Mouse (Mus musculus): ENCODE measurements around the gene Gm38100. TPM values are rescaled to one million over a fixed set of nuclear protein-coding genes. Genes with fewer than 3 reads are reported as not detected.

Gene Gm38100
- not detected in 2 replicates for polyA plus RNA-seq (2014; fragmentation: Nextera tagmentation; extraction: Ambion mirVana)

GRCm38 (mm10) chr1:175920029-175920428, at the start of gene Gm38100:
Gene Gm38100, plus strand, starts transcription at chr1:175920329.
- Histone ChIP-seq H3K27me3 (ENCODE audit: control insufficient read depth, insufficient read depth, low read length) (no peaks in the 10 kb centered on the region), H3K9ac (ENCODE audit: low read length) (no peak within 1 kb of the TSS), H3K4me3 (ENCODE audit: low read depth, low read length) (no peak within 1 kb of the TSS), H3K4me1 (ENCODE audit: control insufficient read depth, insufficient read depth, low read length) (no peaks in the 10 kb centered on the region), H3K36me3 (ENCODE audit: control insufficient read depth, insufficient read depth, low read length) (no peaks in the 10 kb centered on the region), H3K27ac (ENCODE audit: low read depth, low read length) (no peak within 1 kb of the TSS), H3K9me3 (ENCODE audit: control insufficient read depth, low read length) (no peaks in the 10 kb centered on the region), H3K4me2 (ENCODE audit: low read depth) (no peak within 1 kb of the TSS)
- 87% methylated on average over 9 of the region's 9 CpGs for WGBS
- ATAC-seq (ENCODE audit: insufficient read depth, low FRiP score, low TSS enrichment) = no peak
- no peak for DNase-seq (ENCODE audit: low spot score)

DNA sequence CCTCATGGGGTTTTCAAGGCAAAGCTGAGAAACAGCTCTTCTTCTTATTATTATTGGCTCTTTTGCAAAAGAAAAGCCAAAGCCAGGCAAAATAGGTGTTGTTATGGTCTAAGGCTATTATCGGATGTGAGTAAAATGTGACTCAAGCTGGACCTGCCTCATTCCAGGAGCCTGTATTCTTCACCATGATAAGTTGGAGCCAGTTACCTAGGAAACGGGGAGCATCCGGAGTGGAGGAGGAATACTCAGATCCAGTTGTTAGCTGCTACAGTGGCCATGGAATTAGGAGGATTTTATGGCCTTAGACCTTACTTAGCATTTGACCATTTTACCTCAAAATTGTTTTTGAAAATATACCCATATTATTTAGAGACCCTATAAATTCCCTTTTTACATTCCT, 49.4 kb upstream of the Gm38100 start:
- no peak overlapping the region for H3K9ac ChIP-seq (ENCODE audit: low read length)
- H3K4me2 ChIP-seq (ENCODE audit: low read depth) = no peak overlapping the region
- ATAC-seq (ENCODE audit: insufficient read depth, low FRiP score, low TSS enrichment) (no peak), DNase-seq (ENCODE audit: low spot score) (no peak)
- no peaks in the 10 kb centered on the region for H3K27me3 ChIP-seq (ENCODE audit: control insufficient read depth, insufficient read depth, low read length)
- WGBS = 74% methylated on average over 3 of the region's 3 CpGs
- no peaks in the 10 kb centered on the region for H3K4me1 ChIP-seq (ENCODE audit: control insufficient read depth, insufficient read depth, low read length)
- no peaks in the 10 kb centered on the region for H3K9me3 ChIP-seq (ENCODE audit: control insufficient read depth, low read length)
- no peak overlapping the region for H3K27ac ChIP-seq (ENCODE audit: low read depth, low read length)
- no peak overlapping the region for H3K4me3 ChIP-seq (ENCODE audit: low read depth, low read length)
- no peaks in the 10 kb centered on the region for H3K36me3 ChIP-seq (ENCODE audit: control insufficient read depth, insufficient read depth, low read length)

DNA sequence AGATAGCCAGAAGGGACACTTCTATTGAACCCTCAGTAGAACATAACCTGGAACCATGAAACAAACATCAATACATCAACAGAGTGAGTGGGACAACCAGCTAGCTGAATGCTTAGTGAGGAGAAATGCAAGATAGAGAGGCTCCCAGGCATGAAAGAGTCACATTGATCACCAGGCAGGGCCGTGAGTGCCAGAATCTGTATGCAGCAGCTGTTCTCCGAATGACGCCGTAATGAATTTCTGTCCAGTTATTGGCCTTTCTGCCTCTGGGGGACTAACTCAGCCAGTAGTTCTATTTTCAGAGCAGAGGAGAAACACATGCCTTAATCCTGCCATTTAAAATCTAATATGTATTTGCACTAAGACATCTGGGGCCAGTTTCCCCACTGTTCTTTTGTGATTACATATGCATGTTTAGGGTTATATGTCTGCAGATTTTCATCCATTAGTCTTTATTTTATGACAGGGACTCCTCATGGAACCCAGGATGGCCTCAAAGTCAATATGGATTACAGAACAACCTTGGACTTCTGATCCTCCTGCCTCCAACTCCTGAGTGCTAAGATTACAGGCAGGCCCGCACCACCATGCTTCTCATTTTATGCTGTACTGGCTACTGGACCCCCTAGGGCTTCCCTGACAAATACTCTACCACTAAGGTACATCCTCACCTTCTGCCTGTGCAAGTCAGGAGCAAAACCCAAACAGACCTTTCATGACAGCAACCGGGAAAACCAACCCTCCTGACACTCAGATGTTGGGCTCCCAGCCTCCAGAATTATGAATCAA, 47.9 kb upstream of the Gm38100 start:
- H3K4me3 ChIP-seq (ENCODE audit: low read depth, low read length) = no peak overlapping the region
- 77% methylated on average over 6 of the region's 6 CpGs for WGBS
- H3K9ac ChIP-seq (ENCODE audit: low read length) = no peak overlapping the region
- no peaks in the 10 kb centered on the region for H3K4me1 ChIP-seq (ENCODE audit: control insufficient read depth, insufficient read depth, low read length)
- H3K4me2 ChIP-seq (ENCODE audit: low read depth) = no peak overlapping the region
- no peaks in the 10 kb centered on the region for H3K27me3 ChIP-seq (ENCODE audit: control insufficient read depth, insufficient read depth, low read length)
- peak; percentile 20 for DNase-seq (ENCODE audit: low spot score)
- no peaks in the 10 kb centered on the region for H3K36me3 ChIP-seq (ENCODE audit: control insufficient read depth, insufficient read depth, low read length)
- H3K9me3 ChIP-seq (ENCODE audit: control insufficient read depth, low read length) = no peaks in the 10 kb centered on the region
- ATAC-seq (ENCODE audit: insufficient read depth, low FRiP score, low TSS enrichment) = 0 out of 2 replicates have a peak, but pooled peaks have one; percentile 21
- H3K27ac ChIP-seq (ENCODE audit: low read depth, low read length) = no peak overlapping the region

DNA sequence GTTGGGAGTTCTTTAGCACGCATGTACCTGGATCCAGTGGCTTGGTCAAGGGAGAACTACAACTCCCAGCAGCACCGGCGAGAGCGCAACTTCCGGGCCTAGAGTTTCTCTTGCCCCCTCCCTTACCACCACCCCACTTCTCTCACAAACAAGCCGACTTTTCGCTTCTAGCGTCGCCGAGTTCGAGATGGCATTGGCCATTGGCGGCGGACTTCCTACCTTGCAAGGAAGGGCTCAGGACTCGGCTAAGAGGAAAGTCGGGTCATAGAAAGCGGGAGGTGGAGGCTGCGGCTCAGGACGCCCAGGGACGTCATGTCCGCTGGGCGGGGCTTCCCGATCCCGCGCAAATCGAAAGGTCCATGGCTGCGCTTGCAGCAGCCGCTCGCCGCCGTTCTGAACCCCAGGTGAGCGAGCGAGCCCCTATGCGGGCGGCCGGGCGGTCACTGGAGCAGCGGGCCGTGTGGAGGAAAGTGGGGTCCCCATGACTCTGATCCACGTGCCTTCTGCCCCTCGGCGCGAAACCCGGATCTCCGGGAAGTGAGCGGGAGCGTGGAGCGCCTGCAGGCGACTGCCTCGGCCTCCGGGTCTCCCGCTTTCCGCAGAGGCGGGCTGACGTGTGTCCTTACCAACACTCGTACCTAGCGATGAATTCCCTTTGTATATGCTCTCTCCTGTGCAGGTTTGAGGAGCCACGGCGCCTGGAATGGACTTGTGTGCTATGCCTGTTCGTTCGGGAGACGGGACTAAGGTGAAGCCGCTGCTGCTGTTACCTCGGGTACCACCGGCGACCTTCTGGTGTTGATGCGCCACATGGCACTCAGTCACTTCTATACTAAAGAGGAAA, 39.5 kb upstream of the Gm38100 start, which contains the start of gene Exo1:
Gene Exo1 (plus strand): TSS at position 129 of the 844 bp plus-strand sequence.
- Histone ChIP-seq H3K27ac (ENCODE audit: low read depth, low read length) (peak within 1 kb of the TSS; percentile 61; the same call in 1 of the 2 replicates), H3K9me3 (ENCODE audit: control insufficient read depth, low read length) (no peaks in the 10 kb centered on the region), H3K4me1 (ENCODE audit: control insufficient read depth, insufficient read depth, low read length) (peaks cover 5% of the 10 kb centered on the region; the same call in 1 of the 2 replicates), H3K9ac (ENCODE audit: low read length) (peak within 1 kb of the TSS; percentile 66), H3K4me3 (ENCODE audit: low read depth, low read length) (peak within 1 kb of the TSS; percentile 78), H3K27me3 (ENCODE audit: control insufficient read depth, insufficient read depth, low read length) (no peaks in the 10 kb centered on the region), H3K36me3 (ENCODE audit: control insufficient read depth, insufficient read depth, low read length) (peaks cover 3% of the 10 kb centered on the region; the same call in 1 of the 2 replicates), H3K4me2 (ENCODE audit: low read depth) (peak within 1 kb of the TSS; percentile 65)
- peak; percentile 92 for DNase-seq (ENCODE audit: low spot score)
- under 1% methylated on average over 66 of the region's 66 CpGs for WGBS
- ATAC-seq (ENCODE audit: insufficient read depth, low FRiP score, low TSS enrichment) = peak; percentile 96

DNA sequence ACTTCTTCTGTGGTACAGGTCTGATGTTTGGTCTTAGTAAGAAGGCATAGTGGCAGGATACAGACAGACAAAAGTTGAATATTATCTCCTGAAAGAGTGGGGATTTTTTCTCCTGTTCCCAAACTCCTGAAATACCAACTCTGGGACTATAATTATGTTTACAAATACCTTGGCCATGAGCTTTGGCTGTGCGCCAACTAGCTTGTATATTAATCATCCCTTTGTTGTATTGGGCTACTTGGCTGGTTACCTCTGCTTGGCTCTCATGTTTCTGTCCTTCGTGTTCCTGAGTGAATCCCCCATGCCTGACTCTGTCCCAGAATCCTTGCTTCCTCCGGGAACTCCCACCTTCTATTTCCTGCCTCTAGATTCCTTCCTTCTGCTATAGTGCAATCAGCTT, 36.7 kb upstream of the Gm38100 start:
- Histone ChIP-seq H3K9ac (ENCODE audit: low read length) (no peak overlapping the region), H3K27ac (ENCODE audit: low read depth, low read length) (no peak overlapping the region), H3K4me3 (ENCODE audit: low read depth, low read length) (no peak overlapping the region), H3K27me3 (ENCODE audit: control insufficient read depth, insufficient read depth, low read length) (no peaks in the 10 kb centered on the region), H3K36me3 (ENCODE audit: control insufficient read depth, insufficient read depth, low read length) (peaks cover 3% of the 10 kb centered on the region; the same call in 1 of the 2 replicates), H3K4me2 (ENCODE audit: low read depth) (no peak overlapping the region), H3K4me1 (ENCODE audit: control insufficient read depth, insufficient read depth, low read length) (peaks cover 5% of the 10 kb centered on the region; the same call in 1 of the 2 replicates), H3K9me3 (ENCODE audit: control insufficient read depth, low read length) (no peaks in the 10 kb centered on the region)
- WGBS = 94% methylated on average over 3 of the region's 3 CpGs
- DNase-seq (ENCODE audit: low spot score) = no peak
- no peak for ATAC-seq (ENCODE audit: insufficient read depth, low FRiP score, low TSS enrichment)

- H3K36me3 ChIP-seq (ENCODE audit: control insufficient read depth, insufficient read depth, low read length) = peaks cover 4% of the 10 kb centered on the region
- no peak overlapping the region for H3K9ac ChIP-seq (ENCODE audit: low read length)
- H3K4me1 ChIP-seq (ENCODE audit: control insufficient read depth, insufficient read depth, low read length) = no peaks in the 10 kb centered on the region
- ATAC-seq (ENCODE audit: insufficient read depth, low FRiP score, low TSS enrichment) (no peak), DNase-seq (ENCODE audit: low spot score) (no peak)
- no peaks in the 10 kb centered on the region for H3K27me3 ChIP-seq (ENCODE audit: control insufficient read depth, insufficient read depth, low read length)
- WGBS = 91% methylated on average over 6 of the region's 6 CpGs
- no peaks in the 10 kb centered on the region for H3K9me3 ChIP-seq (ENCODE audit: control insufficient read depth, low read length)
- H3K4me3 ChIP-seq (ENCODE audit: low read depth, low read length) = no peak overlapping the region
- no peak overlapping the region for H3K27ac ChIP-seq (ENCODE audit: low read depth, low read length)
- H3K4me2 ChIP-seq (ENCODE audit: low read depth) = no peak overlapping the region
Observed at GRCm38 (mm10) chr1:175893263-175893662, 26.9 kb upstream of the Gm38100 start.

DNA sequence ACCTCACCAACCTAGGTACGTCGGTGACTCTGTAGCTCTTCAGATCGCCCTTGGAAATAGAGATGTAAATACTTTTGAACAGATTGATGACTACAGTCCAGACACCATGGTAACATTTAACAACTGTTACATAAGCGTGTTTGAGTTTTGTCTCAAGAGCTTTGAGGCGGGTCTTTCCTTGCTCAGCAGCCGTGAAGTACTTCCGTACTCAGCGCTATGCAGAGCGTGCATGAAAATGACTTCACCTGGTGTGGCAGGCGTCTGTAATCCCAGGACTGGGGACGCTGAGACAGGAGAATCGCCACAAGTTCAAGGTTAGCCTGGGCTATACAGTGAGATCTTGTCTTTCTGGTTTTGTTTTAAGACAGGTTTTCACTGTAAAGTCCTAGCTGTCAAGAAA, 26.4 kb upstream of the Gm38100 start:
- 95% methylated on average over 12 of the region's 12 CpGs for WGBS
- H3K27ac ChIP-seq (ENCODE audit: low read depth, low read length) = no peak overlapping the region
- DNase-seq (ENCODE audit: low spot score) (no peak), ATAC-seq (ENCODE audit: insufficient read depth, low FRiP score, low TSS enrichment) (no peak)
- H3K4me1 ChIP-seq (ENCODE audit: control insufficient read depth, insufficient read depth, low read length) = no peaks in the 10 kb centered on the region
- no peaks in the 10 kb centered on the region for H3K9me3 ChIP-seq (ENCODE audit: control insufficient read depth, low read length)
- H3K4me2 ChIP-seq (ENCODE audit: low read depth) = no peak overlapping the region
- H3K36me3 ChIP-seq (ENCODE audit: control insufficient read depth, insufficient read depth, low read length) = peaks cover 6% of the 10 kb centered on the region
- H3K4me3 ChIP-seq (ENCODE audit: low read depth, low read length) = no peak overlapping the region
- H3K9ac ChIP-seq (ENCODE audit: low read length) = no peak overlapping the region
- H3K27me3 ChIP-seq (ENCODE audit: control insufficient read depth, insufficient read depth, low read length) = no peaks in the 10 kb centered on the region

DNA sequence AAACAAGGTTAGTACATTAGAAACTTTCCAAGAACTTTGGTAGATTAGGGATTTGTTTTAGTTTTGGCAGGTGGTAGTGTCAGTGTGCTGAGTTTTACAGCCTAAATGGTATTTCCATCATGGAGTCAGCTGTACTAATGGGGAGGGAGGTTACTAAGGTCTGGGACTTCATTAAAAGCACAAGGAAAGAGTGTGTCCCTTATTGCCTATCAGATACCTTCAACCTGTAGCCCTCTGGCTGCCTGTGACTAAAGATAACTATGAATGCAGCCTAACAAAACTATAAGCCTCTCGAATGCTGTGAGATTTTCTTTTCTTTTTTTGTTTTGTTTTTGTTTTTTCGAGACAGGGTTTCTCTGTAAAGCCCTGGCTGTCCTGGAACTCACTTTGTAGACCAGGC, 8.9 kb upstream of the Gm38100 start:
- no peak for ATAC-seq (ENCODE audit: insufficient read depth, low FRiP score, low TSS enrichment)
- Histone ChIP-seq H3K9me3 (ENCODE audit: control insufficient read depth, low read length) (no peaks in the 10 kb centered on the region), H3K9ac (ENCODE audit: low read length) (no peak overlapping the region), H3K4me1 (ENCODE audit: control insufficient read depth, insufficient read depth, low read length) (no peaks in the 10 kb centered on the region), H3K4me2 (ENCODE audit: low read depth) (no peak overlapping the region), H3K27ac (ENCODE audit: low read depth, low read length) (no peak overlapping the region), H3K4me3 (ENCODE audit: low read depth, low read length) (no peak overlapping the region), H3K36me3 (ENCODE audit: control insufficient read depth, insufficient read depth, low read length) (peaks cover 2% of the 10 kb centered on the region), H3K27me3 (ENCODE audit: control insufficient read depth, insufficient read depth, low read length) (no peaks in the 10 kb centered on the region)
- no peak for DNase-seq (ENCODE audit: low spot score)
- WGBS = 92% methylated on average over 2 of the region's 2 CpGs
